8 mouse cellular contexts compared by ENCODE assay signal in genomic region chr9:21927208-21927753, GRCm38 (mm10). TPM values are rescaled to one million over a fixed set of nuclear protein-coding genes. Genes with fewer than 3 reads are reported as not detected.
DNase-seq lines count a peak whose midpoint lies in the region; ATAC-seq and TF ChIP-seq lines count a peak whose summit lies in the region.

Gene Ccdc159, plus strand, starts transcription at chr9:21927471.
Gene Tmem205, minus strand, starts transcription at chr9:21927556.

- H3K27me3 ChIP-seq in heart, embryonic 11.5 days (ENCODE audit: control insufficient read depth, insufficient read depth, low read length) = no peaks in the 10 kb centered on the region
- no peaks in the 10 kb centered on the region for H3K27me3 ChIP-seq in kidney, embryonic 15.5 days
- no peaks in the 10 kb centered on the region for H3K27me3 ChIP-seq in limb, embryonic 15.5 days
- no peaks in the 10 kb centered on the region for H3K27me3 ChIP-seq in midbrain, postnatal 0 days (ENCODE audit: insufficient read depth, low read length)
- no peaks in the 10 kb centered on the region for H3K27me3 ChIP-seq in stomach, embryonic 15.5 days (replicated peaks)

- peak within 1 kb of the TSS; percentile 85 for H3K4me2 ChIP-seq in heart, embryonic 11.5 days
- H3K4me2 ChIP-seq in kidney, embryonic 15.5 days = peak within 1 kb of the TSS; percentile 73
- peak within 1 kb of the TSS; percentile 56 for H3K4me2 ChIP-seq in limb, embryonic 15.5 days
- H3K4me2 ChIP-seq in midbrain, postnatal 0 days (ENCODE audit: low read depth, low read length, poor library complexity, severe bottlenecking) = peak within 1 kb of the TSS; percentile 61
- H3K4me2 ChIP-seq in stomach, embryonic 15.5 days = peak within 1 kb of the TSS; percentile 56

- under 1% methylated on average over 28 of the region's 28 CpGs for WGBS in heart, embryonic 11.5 days (ENCODE audit: insufficient replicate concordance)
- WGBS in kidney, embryonic 15.5 days = under 1% methylated on average over 28 of the region's 28 CpGs
- under 1% methylated on average over 28 of the region's 28 CpGs for WGBS in limb, embryonic 15.5 days
- under 1% methylated on average over 28 of the region's 28 CpGs for WGBS in midbrain, postnatal 0 days
- WGBS in stomach, embryonic 15.5 days = under 1% methylated on average over 28 of the region's 28 CpGs

- ATAC-seq in CD4-positive, CD25-positive, alpha-beta regulatory T cell, adult 4 months = peak; percentile 67
- peak; percentile 65; the same call in 1 of the 2 replicates for ATAC-seq in erythroid progenitor cell, adult 5-6 weeks (replicated peaks; ENCODE audit: low FRiP score, poor library complexity, severe bottlenecking)
- peak; percentile 90 for ATAC-seq in heart, embryonic 11.5 days (replicated peaks; ENCODE audit: insufficient number of reproducible peaks, low FRiP score, low TSS enrichment)
- ATAC-seq in kidney, embryonic 15.5 days (replicated peaks; ENCODE audit: low FRiP score) = peak; percentile 97
- peak; percentile 94 for ATAC-seq in limb, embryonic 15.5 days (ENCODE audit: insufficient number of reproducible peaks, low FRiP score, low TSS enrichment, low read depth)
- peak; percentile 96 for ATAC-seq in midbrain, postnatal 0 days (ENCODE audit: low FRiP score)
- ATAC-seq in stomach, embryonic 15.5 days (ENCODE audit: insufficient read depth, low FRiP score, low read depth) = peak; percentile 95

- peak within 1 kb of the TSS; percentile 66 for H3K4me3 ChIP-seq in brown adipose tissue, adult 24 weeks (ENCODE audit: insufficient read depth, low read depth, low read length)
- peak within 1 kb of the TSS; percentile 60 for H3K4me3 ChIP-seq in heart, embryonic 11.5 days (ENCODE audit: low read depth, low read length)
- H3K4me3 ChIP-seq in kidney, embryonic 15.5 days (replicated peaks) = peak within 1 kb of the TSS; percentile 62
- peak within 1 kb of the TSS; percentile 51 for H3K4me3 ChIP-seq in limb, embryonic 15.5 days
- peak within 1 kb of the TSS; percentile 46 for H3K4me3 ChIP-seq in midbrain, postnatal 0 days (ENCODE audit: low read depth, low read length)
- peak within 1 kb of the TSS; percentile 51 for H3K4me3 ChIP-seq in stomach, embryonic 15.5 days (replicated peaks)

- H3K9ac ChIP-seq in heart, embryonic 11.5 days (ENCODE audit: low read depth, low read length) = peak within 1 kb of the TSS; percentile 77
- peak within 1 kb of the TSS; percentile 65 for H3K9ac ChIP-seq in kidney, embryonic 15.5 days
- peak within 1 kb of the TSS; percentile 34 for H3K9ac ChIP-seq in limb, embryonic 15.5 days
- H3K9ac ChIP-seq in midbrain, postnatal 0 days (replicated peaks; ENCODE audit: low read length, poor library complexity, severe bottlenecking) = peak within 1 kb of the TSS; percentile 63
- H3K9ac ChIP-seq in stomach, embryonic 15.5 days = peak within 1 kb of the TSS; percentile 46; the same call in 1 of the 2 replicates

- H3K4me1 ChIP-seq in brown adipose tissue, adult 24 weeks (ENCODE audit: control insufficient read depth, insufficient read depth, insufficient read length, low read length) = peaks cover 11% of the 10 kb centered on the region
- H3K4me1 ChIP-seq in heart, embryonic 11.5 days (ENCODE audit: control insufficient read depth, insufficient read depth, low read length) = peaks cover 23% of the 10 kb centered on the region
- H3K4me1 ChIP-seq in kidney, embryonic 15.5 days = peaks cover 29% of the 10 kb centered on the region
- H3K4me1 ChIP-seq in limb, embryonic 15.5 days = peaks cover 17% of the 10 kb centered on the region
- H3K4me1 ChIP-seq in midbrain, postnatal 0 days (ENCODE audit: insufficient read depth, low read length) = peaks cover 8% of the 10 kb centered on the region; the same call in 1 of the 2 replicates
- H3K4me1 ChIP-seq in stomach, embryonic 15.5 days = peaks cover 9% of the 10 kb centered on the region

- peak; percentile 98 for DNase-seq in midbrain, postnatal 0 days (ENCODE audit: low spot score)

- peak within 1 kb of the TSS; percentile 32 for H3K27ac ChIP-seq in brown adipose tissue, adult 24 weeks (replicated peaks; ENCODE audit: low read depth, low read length)
- peak within 1 kb of the TSS; percentile 54 for H3K27ac ChIP-seq in heart, embryonic 11.5 days (ENCODE audit: low read depth, low read length)
- peak within 1 kb of the TSS; percentile 79 for H3K27ac ChIP-seq in kidney, embryonic 15.5 days
- H3K27ac ChIP-seq in limb, embryonic 15.5 days = peak within 1 kb of the TSS; percentile 59
- H3K27ac ChIP-seq in midbrain, postnatal 0 days (ENCODE audit: low read depth, low read length) = peak within 1 kb of the TSS; percentile 77
- peak within 1 kb of the TSS; percentile 41 for H3K27ac ChIP-seq in stomach, embryonic 15.5 days

- H3K36me3 ChIP-seq in heart, embryonic 11.5 days (ENCODE audit: control insufficient read depth, insufficient read depth, low read length) = no peaks in the 10 kb centered on the region
- H3K36me3 ChIP-seq in kidney, embryonic 15.5 days = peaks cover 19% of the 10 kb centered on the region
- peaks cover 3% of the 10 kb centered on the region; the same call in 1 of the 2 replicates for H3K36me3 ChIP-seq in limb, embryonic 15.5 days
- H3K36me3 ChIP-seq in midbrain, postnatal 0 days (ENCODE audit: insufficient read depth, low read length) = no peaks in the 10 kb centered on the region
- H3K36me3 ChIP-seq in stomach, embryonic 15.5 days = no peaks in the 10 kb centered on the region

- H3K9me3 ChIP-seq in heart, embryonic 11.5 days (replicated peaks; ENCODE audit: control insufficient read depth, low read length) = no peaks in the 10 kb centered on the region
- H3K9me3 ChIP-seq in kidney, embryonic 15.5 days (replicated peaks) = no peaks in the 10 kb centered on the region
- H3K9me3 ChIP-seq in limb, embryonic 15.5 days = no peaks in the 10 kb centered on the region
- no peaks in the 10 kb centered on the region for H3K9me3 ChIP-seq in midbrain, postnatal 0 days (ENCODE audit: low read length)
- H3K9me3 ChIP-seq in stomach, embryonic 15.5 days = no peaks in the 10 kb centered on the region

- no peak for TF ChIP-seq CTCF in midbrain, postnatal 0 days (IDR thresholded peaks at IDR 0.05)

RNA-seq across cellular contexts. Expression of gene Ccdc159, which starts in this region (rescaled TPM):
- polyA plus RNA-seq in CD4-positive, CD25-positive, alpha-beta regulatory T cell, adult 4 months (2017; shearing (Covaris generic)) = under 1 TPM in 1 of 2 experiments, not detected in 1; 0.94 TPM
- polyA plus RNA-seq in brown adipose tissue, adult 24 weeks (2012; ENCODE audit: insufficient read depth, insufficient read length, missing spikeins) = 3.7 and 4.3 TPM in 2 replicates
- not detected in 2 replicates for total RNA-seq in erythroid progenitor cell, adult 5-6 weeks (2015; ENCODE audit: low replicate concordance)
- not detected in 2 replicates for total RNA-seq in erythroid progenitor cell, adult 5-6 weeks (2017; ENCODE audit: low replicate concordance)
- 2.3 and 3.3 TPM in 2 replicates for polyA plus RNA-seq in heart, embryonic 11.5 days (2014; fragmentation: Nextera tagmentation; extraction: Ambion mirVana)
- 5.5 and 5.9 TPM in 2 replicates for polyA plus RNA-seq in kidney, embryonic 15.5 days (2015; fragmentation: Nextera tagmentation; extraction: Ambion mirVana)
- polyA plus RNA-seq in limb, embryonic 15.5 days (2015; fragmentation: Nextera tagmentation; extraction: Ambion mirVana) = 3.2 and 4.1 TPM in 2 replicates
- 6.6 and 12.2 TPM in 2 replicates for total RNA-seq in midbrain, postnatal 0 days (2014; rRNA removed)
- 4.7 and 5.2 TPM in 2 replicates for polyA plus RNA-seq in midbrain, postnatal 0 days (2015; fragmentation: Nextera tagmentation; extraction: Ambion mirVana)
- 4.4 and 5.2 TPM in 2 replicates for polyA plus RNA-seq in stomach, embryonic 15.5 days (2015; fragmentation: Nextera tagmentation; extraction: Ambion mirVana)

RNA-seq across cellular contexts. Expression of gene Tmem205, which starts in this region (rescaled TPM):
- polyA plus RNA-seq in CD4-positive, CD25-positive, alpha-beta regulatory T cell, adult 4 months (2017; shearing (Covaris generic)) = 1 to 10 TPM; 8.0 to 8.7 TPM
- polyA plus RNA-seq in brown adipose tissue, adult 24 weeks (2012; ENCODE audit: insufficient read depth, insufficient read length, missing spikeins) = 204 and 213 TPM in 2 replicates
- total RNA-seq in erythroid progenitor cell, adult 5-6 weeks (2015; ENCODE audit: low replicate concordance) = 13.8 TPM in 1 of 2 replicates, not detected in the other
- not detected in 2 replicates for total RNA-seq in erythroid progenitor cell, adult 5-6 weeks (2017; ENCODE audit: low replicate concordance)
- polyA plus RNA-seq in heart, embryonic 11.5 days (2014; fragmentation: Nextera tagmentation; extraction: Ambion mirVana) = 39.0 and 45.1 TPM in 2 replicates
- polyA plus RNA-seq in kidney, embryonic 15.5 days (2015; fragmentation: Nextera tagmentation; extraction: Ambion mirVana) = 59.2 and 61.0 TPM in 2 replicates
- polyA plus RNA-seq in limb, embryonic 15.5 days (2015; fragmentation: Nextera tagmentation; extraction: Ambion mirVana) = 53.4 and 56.0 TPM in 2 replicates
- 32.1 and 50.9 TPM in 2 replicates for total RNA-seq in midbrain, postnatal 0 days (2014; rRNA removed)
- polyA plus RNA-seq in midbrain, postnatal 0 days (2015; fragmentation: Nextera tagmentation; extraction: Ambion mirVana) = 44.2 and 50.1 TPM in 2 replicates
- polyA plus RNA-seq in stomach, embryonic 15.5 days (2015; fragmentation: Nextera tagmentation; extraction: Ambion mirVana) = 70.7 and 74.5 TPM in 2 replicates

Comparison
In these comparisons a context has a peak if more than half of its experiments do, and no peak if none do; other contexts are left out.
1. Peak in every context shown above with its lines: DNase-seq, ATAC-seq, H3K4me3 ChIP-seq and H3K27ac ChIP-seq.